Mouse (Mus musculus): ENCODE data around the gene Lcn12.

Lcn12 gene

GRCm38 (mm10) chr2:25493476-25493961 lies at the start of gene Lcn12:
Gene Lcn12 (minus strand): TSS chr2:25493911.
- DNase-seq (ENCODE audit: low read depth, low spot score): no peak

GRCm38 (mm10) chr2:25541644-25542367 lies 48.1 kb upstream of the Lcn12 start:
- no peak for DNase-seq (ENCODE audit: low read depth, low spot score)

- DNase-seq (ENCODE audit: low read depth, low spot score): no peak
Measured at GRCm38 (mm10) chr2:25540541-25540948, 46.8 kb upstream of the Lcn12 start.

GRCm38 (mm10) chr2:25536531-25536930 lies 42.8 kb upstream of the Lcn12 start:
- DNase-seq (ENCODE audit: low read depth, low spot score): no peak

DNA sequence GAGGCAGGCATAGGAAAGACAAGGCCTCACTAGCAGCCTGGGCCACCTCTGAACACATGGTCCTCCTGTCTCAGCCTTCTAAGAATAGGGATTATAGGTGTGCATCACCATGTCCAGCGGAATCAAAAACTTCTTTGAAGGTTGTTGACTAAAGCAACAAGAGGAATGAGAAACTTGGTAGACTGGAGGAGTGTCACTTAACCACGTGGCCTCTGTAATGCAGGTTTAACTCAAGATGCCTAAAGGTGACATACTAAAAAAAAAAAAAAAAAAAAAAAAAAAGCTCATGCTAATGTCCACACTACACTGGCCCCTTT lies 41.1 kb upstream of the Lcn12 start:
- no peak for DNase-seq (ENCODE audit: low read depth, low spot score)

DNA sequence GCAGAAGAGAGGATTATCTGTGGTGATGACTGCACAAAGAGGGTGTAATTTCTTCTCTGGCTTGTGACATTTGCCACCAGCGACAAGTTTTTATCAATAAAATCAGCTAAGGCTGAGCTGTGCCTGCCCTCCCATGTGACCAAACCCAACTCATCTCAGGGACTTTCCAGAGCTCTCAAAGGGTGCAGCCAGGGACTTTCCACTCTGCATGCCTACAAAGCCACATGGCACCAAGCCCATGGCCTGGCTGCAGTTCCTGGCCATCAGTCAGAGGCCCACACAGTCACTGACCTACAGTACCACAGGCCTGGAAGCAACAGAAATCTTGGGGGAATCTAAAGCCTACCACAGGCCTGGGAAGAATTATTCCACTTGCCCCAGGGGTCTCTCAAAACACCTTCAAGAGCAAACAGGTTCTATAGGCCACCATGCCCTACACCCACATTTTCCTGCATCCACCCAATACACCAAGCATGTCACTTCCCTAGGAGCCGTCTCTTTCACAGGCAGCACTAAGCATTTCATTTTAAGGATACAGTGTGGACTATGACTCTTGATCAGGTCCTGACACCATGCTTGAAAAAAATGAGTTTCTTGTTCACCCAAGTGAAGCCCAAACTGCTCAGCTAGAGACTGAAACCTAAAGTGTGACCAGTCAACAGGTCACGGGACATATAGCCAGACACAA lies 40.6 kb upstream of the Lcn12 start:
- DNase-seq (ENCODE audit: low read depth, low spot score): peak; percentile 91

- peak; percentile 55 for DNase-seq (ENCODE audit: low read depth, low spot score)
Measured at GRCm38 (mm10) chr2:25533707-25534106, 40.0 kb upstream of the Lcn12 start.

DNA sequence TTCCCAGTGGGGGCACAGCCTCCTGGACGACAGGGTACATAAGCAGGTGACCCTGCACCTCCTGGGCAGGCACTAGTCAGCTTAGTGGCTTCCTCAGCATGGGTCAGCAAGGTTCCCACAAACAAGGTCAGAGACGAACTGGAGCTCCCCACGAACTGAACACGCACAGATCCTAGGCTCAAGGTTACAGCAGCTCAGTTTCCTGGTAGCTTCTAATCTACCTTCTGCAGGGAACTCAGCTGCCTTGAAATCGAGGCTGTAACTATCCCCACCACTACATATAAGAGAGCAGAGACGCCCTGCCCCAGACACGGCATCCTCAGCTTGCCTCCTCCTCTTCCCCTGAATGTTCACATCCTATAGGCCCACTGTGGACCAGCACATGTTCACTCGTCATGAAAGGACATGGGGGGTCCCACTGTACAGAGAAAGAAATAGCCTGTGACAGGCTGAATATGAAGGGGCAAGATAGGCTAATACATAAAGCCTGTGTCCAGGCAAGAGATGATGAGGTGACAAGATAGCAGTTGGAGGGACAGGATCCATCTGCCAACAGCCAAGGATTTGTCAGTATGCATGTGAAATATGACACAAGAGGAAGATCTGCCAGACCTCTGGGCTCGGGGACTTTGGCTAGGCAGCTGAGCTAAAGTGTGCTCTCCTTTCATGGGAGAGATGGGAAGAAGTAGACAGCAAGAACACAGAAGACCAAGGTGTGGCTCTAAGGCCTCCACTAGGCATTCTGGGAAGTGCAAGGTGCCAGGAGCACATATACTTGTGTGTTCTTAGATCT lies 33.0 kb upstream of the Lcn12 start:
- no peak for DNase-seq (ENCODE audit: low read depth, low spot score)

GRCm38 (mm10) chr2:25509912-25510311 lies 16.2 kb upstream of the Lcn12 start:
- DNase-seq (ENCODE audit: low read depth, low spot score): peak; percentile 61

DNA sequence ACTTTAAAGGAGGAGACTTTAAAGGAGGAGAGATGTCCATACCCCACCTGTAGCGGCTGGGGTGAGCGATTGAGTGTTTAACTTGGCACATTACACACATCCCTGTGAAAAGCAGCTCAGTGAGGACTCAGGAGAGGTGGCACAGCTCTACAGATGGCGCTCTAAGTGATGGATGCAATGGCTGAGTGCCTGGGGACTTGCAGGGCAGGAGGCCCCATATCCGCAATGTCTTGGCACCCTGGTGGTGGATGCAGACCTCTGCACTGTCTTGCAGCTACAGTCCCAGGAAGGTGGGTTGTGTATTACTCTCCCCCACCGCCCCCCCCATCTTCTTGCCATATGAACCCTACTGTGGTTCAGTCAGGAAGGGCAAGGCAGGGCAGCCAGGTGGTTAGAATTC lies 13.3 kb upstream of the Lcn12 start:
- peak; percentile 66 for DNase-seq (ENCODE audit: low read depth, low spot score)

GRCm38 (mm10) chr2:25505860-25506259 lies 12.1 kb upstream of the Lcn12 start:
- DNase-seq (ENCODE audit: low read depth, low spot score): no peak

DNA sequence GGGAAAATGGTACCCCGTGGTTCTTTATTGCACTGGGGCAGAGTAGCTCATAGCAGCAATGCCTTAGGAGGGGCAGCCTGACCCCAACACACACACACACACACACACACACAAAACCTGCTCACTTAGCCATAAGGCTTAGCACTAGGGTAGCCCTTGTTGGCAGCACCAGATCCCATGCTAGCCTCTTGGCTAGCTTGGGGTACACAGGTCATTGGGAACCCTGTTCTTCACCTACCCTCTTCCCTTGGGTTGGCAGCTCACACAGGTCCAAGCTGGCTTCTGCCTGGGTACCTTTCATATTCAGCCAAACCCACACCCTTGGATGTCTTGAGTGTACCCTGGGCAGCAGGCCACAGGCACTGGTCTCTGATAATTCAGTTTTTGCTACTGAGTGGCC lies 11.3 kb upstream of the Lcn12 start:
- DNase-seq (ENCODE audit: low read depth, low spot score): no peak

- no peak for DNase-seq (ENCODE audit: low read depth, low spot score)
Measured at GRCm38 (mm10) chr2:25504538-25504937, 10.8 kb upstream of the Lcn12 start.

GRCm38 (mm10) chr2:25502726-25503125 lies 9.0 kb upstream of the Lcn12 start:
- no peak for DNase-seq (ENCODE audit: low read depth, low spot score)

- DNase-seq (ENCODE audit: low read depth, low spot score): peak; percentile 31
Measured at GRCm38 (mm10) chr2:25501593-25502486, 8.1 kb upstream of the Lcn12 start, which contains the start of gene C8g. Gene C8g (minus strand): TSS chr2:25501719.

- peak; percentile 97 for DNase-seq (ENCODE audit: low read depth, low spot score)
Measured at GRCm38 (mm10) chr2:25500576-25501405, 7.1 kb upstream of the Lcn12 start, which contains the start of gene Fbxw5. Gene Fbxw5 (plus strand): TSS chr2:25500750.

DNA sequence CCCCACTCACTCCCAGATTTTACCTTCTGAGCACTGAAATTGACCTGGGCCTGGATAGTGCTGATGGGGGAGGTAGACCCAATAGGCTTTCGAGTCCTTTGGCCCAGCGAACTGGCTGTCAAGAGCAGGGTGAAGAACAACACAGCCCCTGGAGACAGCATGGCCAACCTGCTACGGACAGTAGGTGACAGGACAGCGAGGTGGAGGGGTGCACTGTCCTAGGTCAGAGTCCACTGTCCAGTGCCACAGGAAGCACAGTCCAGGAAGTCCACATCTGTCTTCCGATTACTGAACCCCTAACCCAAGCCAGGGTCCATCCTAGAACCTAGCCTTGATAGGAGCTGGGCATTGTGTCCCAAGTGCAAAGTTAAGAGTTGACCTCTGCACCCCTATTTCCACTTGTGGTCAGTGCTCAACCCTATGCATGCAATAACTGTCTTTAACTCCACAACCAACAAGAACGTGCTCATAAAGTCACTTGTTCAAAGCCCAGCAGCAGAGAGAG lies 6.4 kb upstream of the Lcn12 start:
- DNase-seq (ENCODE audit: low read depth, low spot score): no peak

- DNase-seq (ENCODE audit: low read depth, low spot score): no peak
Measured at GRCm38 (mm10) chr2:25498622-25499478, 5.1 kb upstream of the Lcn12 start.
